Mouse (Mus musculus): ENCODE results near the gene Slc35b1. TPM values are rescaled to one million over a fixed set of nuclear protein-coding genes. Genes with fewer than 3 reads are reported as not detected.

The Slc35b1 gene
- polyA plus RNA-seq, 1 experiment from 2014 or later = 136 TPM

GRCm38 (mm10) chr11:95344181-95344580 is 40.3 kb upstream of the Slc35b1 start:
- no peak overlapping the region for H3K4me3 ChIP-seq (ENCODE audit: low read depth, low read length)
- no peak for ATAC-seq (ENCODE audit: insufficient read depth, low FRiP score, low TSS enrichment)
- H3K27ac ChIP-seq (ENCODE audit: low read depth, low read length) = no peak overlapping the region
- no peaks in the 10 kb centered on the region for H3K9me3 ChIP-seq (ENCODE audit: control insufficient read depth, low read length)
- no peak overlapping the region for H3K9ac ChIP-seq (ENCODE audit: low read length)
- DNase-seq (ENCODE audit: low spot score) = no peak
- no peaks in the 10 kb centered on the region for H3K36me3 ChIP-seq (ENCODE audit: control insufficient read depth, insufficient read depth, low read length)
- H3K4me1 ChIP-seq (ENCODE audit: control insufficient read depth, insufficient read depth, low read length) = peaks cover 6% of the 10 kb centered on the region
- H3K27me3 ChIP-seq (ENCODE audit: control insufficient read depth, insufficient read depth, low read length) = no peaks in the 10 kb centered on the region
- WGBS = 52% methylated on average over 2 of the region's 2 CpGs
- no peak overlapping the region for H3K4me2 ChIP-seq (ENCODE audit: low read depth)

- Histone ChIP-seq H3K4me3 (ENCODE audit: low read depth, low read length) (no peak overlapping the region), H3K27ac (ENCODE audit: low read depth, low read length) (no peak overlapping the region), H3K4me1 (ENCODE audit: control insufficient read depth, insufficient read depth, low read length) (no peaks in the 10 kb centered on the region), H3K9ac (ENCODE audit: low read length) (no peak overlapping the region), H3K36me3 (ENCODE audit: control insufficient read depth, insufficient read depth, low read length) (no peaks in the 10 kb centered on the region), H3K27me3 (ENCODE audit: control insufficient read depth, insufficient read depth, low read length) (no peaks in the 10 kb centered on the region), H3K9me3 (ENCODE audit: control insufficient read depth, low read length) (no peaks in the 10 kb centered on the region), H3K4me2 (ENCODE audit: low read depth) (no peak overlapping the region)
- no peak for DNase-seq (ENCODE audit: low spot score)
- 69% methylated on average over 6 of the region's 6 CpGs for WGBS
- no peak for ATAC-seq (ENCODE audit: insufficient read depth, low FRiP score, low TSS enrichment)
Measured at GRCm38 (mm10) chr11:95350289-95350688, 34.2 kb upstream of the Slc35b1 start.

- no peaks in the 10 kb centered on the region for H3K4me1 ChIP-seq (ENCODE audit: control insufficient read depth, insufficient read depth, low read length)
- H3K36me3 ChIP-seq (ENCODE audit: control insufficient read depth, insufficient read depth, low read length) = no peaks in the 10 kb centered on the region
- WGBS = 95% methylated on average over 3 of the region's 3 CpGs
- H3K9ac ChIP-seq (ENCODE audit: low read length) = no peak overlapping the region
- H3K4me3 ChIP-seq (ENCODE audit: low read depth, low read length) = no peak overlapping the region
- H3K9me3 ChIP-seq (ENCODE audit: control insufficient read depth, low read length) = no peaks in the 10 kb centered on the region
- no peaks in the 10 kb centered on the region for H3K27me3 ChIP-seq (ENCODE audit: control insufficient read depth, insufficient read depth, low read length)
- ATAC-seq (ENCODE audit: insufficient read depth, low FRiP score, low TSS enrichment) = no peak
- no peak for DNase-seq (ENCODE audit: low spot score)
- H3K27ac ChIP-seq (ENCODE audit: low read depth, low read length) = no peak overlapping the region
- no peak overlapping the region for H3K4me2 ChIP-seq (ENCODE audit: low read depth)
Measured at GRCm38 (mm10) chr11:95350960-95351359, 33.5 kb upstream of the Slc35b1 start.

- no peaks in the 10 kb centered on the region for H3K4me1 ChIP-seq (ENCODE audit: control insufficient read depth, insufficient read depth, low read length)
- no peaks in the 10 kb centered on the region for H3K27me3 ChIP-seq (ENCODE audit: control insufficient read depth, insufficient read depth, low read length)
- H3K9me3 ChIP-seq (ENCODE audit: control insufficient read depth, low read length) = no peaks in the 10 kb centered on the region
- H3K4me3 ChIP-seq (ENCODE audit: low read depth, low read length) = no peak overlapping the region
- no peaks in the 10 kb centered on the region for H3K36me3 ChIP-seq (ENCODE audit: control insufficient read depth, insufficient read depth, low read length)
- H3K4me2 ChIP-seq (ENCODE audit: low read depth) = no peak overlapping the region
- ATAC-seq (ENCODE audit: insufficient read depth, low FRiP score, low TSS enrichment) (no peak), DNase-seq (ENCODE audit: low spot score) (no peak)
- no peak overlapping the region for H3K9ac ChIP-seq (ENCODE audit: low read length)
- WGBS = 90% methylated on average over 2 of the region's 2 CpGs
- H3K27ac ChIP-seq (ENCODE audit: low read depth, low read length) = no peak overlapping the region
Measured at GRCm38 (mm10) chr11:95352686-95353085, 31.8 kb upstream of the Slc35b1 start.

- H3K9me3 ChIP-seq (ENCODE audit: control insufficient read depth, low read length) = no peaks in the 10 kb centered on the region
- 94% methylated on average over 9 of the region's 9 CpGs for WGBS
- no peaks in the 10 kb centered on the region for H3K36me3 ChIP-seq (ENCODE audit: control insufficient read depth, insufficient read depth, low read length)
- no peak overlapping the region for H3K4me2 ChIP-seq (ENCODE audit: low read depth)
- DNase-seq (ENCODE audit: low spot score) (no peak), ATAC-seq (ENCODE audit: insufficient read depth, low FRiP score, low TSS enrichment) (no peak)
- H3K27me3 ChIP-seq (ENCODE audit: control insufficient read depth, insufficient read depth, low read length) = no peaks in the 10 kb centered on the region
- no peak overlapping the region for H3K27ac ChIP-seq (ENCODE audit: low read depth, low read length)
- H3K9ac ChIP-seq (ENCODE audit: low read length) = no peak overlapping the region
- H3K4me1 ChIP-seq (ENCODE audit: control insufficient read depth, insufficient read depth, low read length) = no peaks in the 10 kb centered on the region
- H3K4me3 ChIP-seq (ENCODE audit: low read depth, low read length) = no peak overlapping the region
Measured at GRCm38 (mm10) chr11:95353226-95353625, 31.3 kb upstream of the Slc35b1 start.

- Histone ChIP-seq H3K36me3 (ENCODE audit: control insufficient read depth, insufficient read depth, low read length) (no peaks in the 10 kb centered on the region), H3K27me3 (ENCODE audit: control insufficient read depth, insufficient read depth, low read length) (no peaks in the 10 kb centered on the region), H3K4me2 (ENCODE audit: low read depth) (no peak overlapping the region), H3K4me3 (ENCODE audit: low read depth, low read length) (no peak overlapping the region), H3K9me3 (ENCODE audit: control insufficient read depth, low read length) (no peaks in the 10 kb centered on the region), H3K27ac (ENCODE audit: low read depth, low read length) (no peak overlapping the region), H3K9ac (ENCODE audit: low read length) (no peak overlapping the region), H3K4me1 (ENCODE audit: control insufficient read depth, insufficient read depth, low read length) (no peaks in the 10 kb centered on the region)
- 85% methylated on average over 14 of the region's 14 CpGs for WGBS
- DNase-seq (ENCODE audit: low spot score) (no peak), ATAC-seq (ENCODE audit: insufficient read depth, low FRiP score, low TSS enrichment) (no peak)
Measured at GRCm38 (mm10) chr11:95354228-95354944, 30.1 kb upstream of the Slc35b1 start.

- Histone ChIP-seq H3K27ac (ENCODE audit: low read depth, low read length) (no peak overlapping the region), H3K4me2 (ENCODE audit: low read depth) (no peak overlapping the region), H3K4me1 (ENCODE audit: control insufficient read depth, insufficient read depth, low read length) (no peaks in the 10 kb centered on the region), H3K9me3 (ENCODE audit: control insufficient read depth, low read length) (no peaks in the 10 kb centered on the region), H3K4me3 (ENCODE audit: low read depth, low read length) (no peak overlapping the region), H3K9ac (ENCODE audit: low read length) (no peak overlapping the region), H3K27me3 (ENCODE audit: control insufficient read depth, insufficient read depth, low read length) (no peaks in the 10 kb centered on the region), H3K36me3 (ENCODE audit: control insufficient read depth, insufficient read depth, low read length) (no peaks in the 10 kb centered on the region)
- ATAC-seq (ENCODE audit: insufficient read depth, low FRiP score, low TSS enrichment) = no peak
- DNase-seq (ENCODE audit: low spot score) = no peak
- 90% methylated on average over 12 of the region's 12 CpGs for WGBS
Measured at GRCm38 (mm10) chr11:95354945-95355660, 29.4 kb upstream of the Slc35b1 start.

- Histone ChIP-seq H3K36me3 (ENCODE audit: control insufficient read depth, insufficient read depth, low read length) (no peaks in the 10 kb centered on the region), H3K27ac (ENCODE audit: low read depth, low read length) (no peak overlapping the region), H3K4me2 (ENCODE audit: low read depth) (no peak overlapping the region), H3K4me1 (ENCODE audit: control insufficient read depth, insufficient read depth, low read length) (no peaks in the 10 kb centered on the region), H3K4me3 (ENCODE audit: low read depth, low read length) (no peak overlapping the region), H3K27me3 (ENCODE audit: control insufficient read depth, insufficient read depth, low read length) (no peaks in the 10 kb centered on the region), H3K9ac (ENCODE audit: low read length) (no peak overlapping the region), H3K9me3 (ENCODE audit: control insufficient read depth, low read length) (no peaks in the 10 kb centered on the region)
- ATAC-seq (ENCODE audit: insufficient read depth, low FRiP score, low TSS enrichment) (no peak), DNase-seq (ENCODE audit: low spot score) (no peak)
- WGBS = 90% methylated on average over 5 of the region's 5 CpGs
Measured at GRCm38 (mm10) chr11:95355661-95356011, 28.9 kb upstream of the Slc35b1 start.

- 90% methylated on average over 7 of the region's 7 CpGs for WGBS
- Histone ChIP-seq H3K27ac (ENCODE audit: low read depth, low read length) (no peak overlapping the region), H3K27me3 (ENCODE audit: control insufficient read depth, insufficient read depth, low read length) (no peaks in the 10 kb centered on the region), H3K9me3 (ENCODE audit: control insufficient read depth, low read length) (no peaks in the 10 kb centered on the region), H3K4me1 (ENCODE audit: control insufficient read depth, insufficient read depth, low read length) (no peaks in the 10 kb centered on the region), H3K4me3 (ENCODE audit: low read depth, low read length) (no peak overlapping the region), H3K36me3 (ENCODE audit: control insufficient read depth, insufficient read depth, low read length) (no peaks in the 10 kb centered on the region), H3K9ac (ENCODE audit: low read length) (no peak overlapping the region), H3K4me2 (ENCODE audit: low read depth) (no peak overlapping the region)
- ATAC-seq (ENCODE audit: insufficient read depth, low FRiP score, low TSS enrichment) (no peak), DNase-seq (ENCODE audit: low spot score) (no peak)
Measured at GRCm38 (mm10) chr11:95356039-95356438, 28.5 kb upstream of the Slc35b1 start.
